Mouse (Mus musculus) thymus, adult 2 months (tissue): ENCODE data around the gene Scamp2. TPM values are rescaled to one million over a fixed set of nuclear protein-coding genes. Genes with fewer than 3 reads are reported as not detected.

Experiments used
- DNase-seq: peaks from one replicate; pipeline ENCODE4 v3.0.0; 2021
- H3K27ac ChIP-seq: fragments of 200-500 bp; 2 replicates; pipeline ENCODE4 v1.5.1; 2012; ENCODE audit warnings: low read length, control low read depth; ENCODE audit not compliant: control insufficient read depth, insufficient read depth
- H3K27me3 ChIP-seq: fragments of 200-500 bp; 2 replicates; pipeline ENCODE4 v1.6.1; 2012; ENCODE audit warnings: mild to moderate bottlenecking, low read length, moderate library complexity, mixed read lengths; ENCODE audit not compliant: control insufficient read depth, insufficient read depth
- H3K36me3 ChIP-seq: fragments of 200-500 bp; 2 replicates; pipeline ENCODE4 v1.6.1; 2012; ENCODE audit warnings: mild to moderate bottlenecking, low read length, moderate library complexity; ENCODE audit not compliant: control insufficient read depth, insufficient read depth
- H3K4me1 ChIP-seq: fragments of 200-500 bp; replicated peaks from 2 replicates; pipeline ENCODE4 v1.6.1; 2012; ENCODE audit warnings: low read length; ENCODE audit not compliant: control insufficient read depth, insufficient read depth
- H3K4me3 ChIP-seq: fragments of 200-500 bp; 2 replicates; pipeline ENCODE4 v1.5.1; 2012; ENCODE audit warnings: mild to moderate bottlenecking, low read length, control low read depth, moderate library complexity; ENCODE audit not compliant: control insufficient read depth, insufficient read depth
- CTCF ChIP-seq: fragments of 200-500 bp; IDR thresholded peaks from 2 replicates; pipeline ENCODE4 v1.5.1; 2012; ENCODE audit warnings: mild to moderate bottlenecking, control low read depth, low read length, moderate library complexity, borderline replicate concordance; ENCODE audit not compliant: control insufficient read depth, poor library complexity, insufficient read depth; ENCODE audit errors: extremely low read depth
- POLR2A ChIP-seq: fragments of 200-500 bp; IDR thresholded peaks from 2 replicates; pipeline ENCODE4 v1.6.1; 2012; ENCODE audit warnings: mild to moderate bottlenecking, low read length, control low read depth, moderate library complexity; ENCODE audit not compliant: control insufficient read depth, poor library complexity, insufficient read depth; ENCODE audit errors: extremely low read depth
- WGBS: fragments of 180-500 bp; shearing (Covaris S2); methylation state at CpG from one replicate; pipeline ENCODE4 v1.1.7; 2018; 5-methylcytosine and 5-hydroxymethylcytosine counted together
- polyA plus RNA-seq: library from polyadenylated mRNA; depleted of rRNA; stranded (reverse); fragments of >200 nt; gene quantifications from 2 replicates; pipeline ENCODE4 v1.2.3, GENCODE M21; 2012

Scamp2 gene
- polyA plus RNA-seq, 1 experiment = 134 TPM

DNA sequence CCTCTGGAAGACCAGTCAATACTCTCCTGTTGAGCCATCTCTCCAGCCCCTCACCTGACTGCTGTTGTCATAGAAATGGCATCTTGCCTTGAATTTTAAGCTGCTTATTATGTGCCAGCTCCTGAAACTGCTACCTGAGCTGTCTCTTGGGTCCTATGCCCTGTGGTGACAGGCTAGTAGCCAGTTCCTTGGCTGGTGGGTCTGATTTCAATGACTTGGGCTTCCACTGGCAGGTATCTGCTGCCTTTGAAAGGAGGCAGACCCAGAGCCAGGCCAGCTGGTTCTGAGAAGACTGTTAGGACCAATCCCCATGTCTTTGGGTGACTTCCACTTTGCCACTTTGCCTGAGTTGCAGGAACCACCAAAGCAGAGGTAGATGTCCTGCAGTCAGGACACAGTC, 13.7 kb downstream of the Scamp2 start:
- Histone ChIP-seq H3K27me3 (no peaks in the 10 kb centered on the region), H3K4me1 (peaks cover 9% of the 10 kb centered on the region), H3K27ac (no peak overlapping the region), H3K4me3 (no peak overlapping the region), H3K36me3 (peaks cover 18% of the 10 kb centered on the region)
- TF ChIP-seq CTCF (no peak), POLR2A (no peak)
- DNase-seq = no peak

DNA sequence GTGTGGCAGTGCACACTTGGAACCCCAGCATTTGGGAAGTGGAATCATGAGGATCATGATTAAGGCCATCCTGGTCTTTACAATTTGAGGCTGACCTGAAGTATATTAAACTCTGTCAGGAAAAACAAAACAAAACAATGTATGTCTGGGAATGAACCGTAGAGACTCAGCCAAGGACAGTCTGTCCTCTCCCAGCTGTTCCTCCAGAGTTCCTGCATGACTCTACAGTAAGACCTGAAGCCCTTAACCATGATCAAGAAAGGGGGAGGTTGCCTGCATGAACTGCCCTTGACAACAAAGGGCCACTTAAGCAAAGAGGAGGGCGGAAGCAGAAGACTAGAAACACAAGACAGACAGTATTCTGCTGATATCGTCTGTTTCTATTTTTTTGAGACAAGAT, 14.8 kb downstream of the Scamp2 start:
- no peak for TF ChIP-seq POLR2A
- TF ChIP-seq CTCF = no peak
- peaks cover 22% of the 10 kb centered on the region for H3K36me3 ChIP-seq
- H3K27ac ChIP-seq = no peak overlapping the region
- no peak overlapping the region for H3K4me3 ChIP-seq
- DNase-seq = no peak
- no peaks in the 10 kb centered on the region for H3K27me3 ChIP-seq
- peaks cover 9% of the 10 kb centered on the region for H3K4me1 ChIP-seq
- 95% methylated on average over 3 of the region's 3 CpGs for WGBS

GRCm38 (mm10) chr9:57577144-57577849, 16.6 kb downstream of the Scamp2 start:
- Histone ChIP-seq H3K36me3 (peaks cover 36% of the 10 kb centered on the region), H3K27ac (no peak overlapping the region), H3K4me1 (peaks cover 9% of the 10 kb centered on the region), H3K27me3 (no peaks in the 10 kb centered on the region), H3K4me3 (no peak overlapping the region)
- no peak for DNase-seq
- no peak for TF ChIP-seq CTCF
- TF ChIP-seq POLR2A = no peak
- WGBS = 24% methylated on average over 6 of the region's 6 CpGs

DNA sequence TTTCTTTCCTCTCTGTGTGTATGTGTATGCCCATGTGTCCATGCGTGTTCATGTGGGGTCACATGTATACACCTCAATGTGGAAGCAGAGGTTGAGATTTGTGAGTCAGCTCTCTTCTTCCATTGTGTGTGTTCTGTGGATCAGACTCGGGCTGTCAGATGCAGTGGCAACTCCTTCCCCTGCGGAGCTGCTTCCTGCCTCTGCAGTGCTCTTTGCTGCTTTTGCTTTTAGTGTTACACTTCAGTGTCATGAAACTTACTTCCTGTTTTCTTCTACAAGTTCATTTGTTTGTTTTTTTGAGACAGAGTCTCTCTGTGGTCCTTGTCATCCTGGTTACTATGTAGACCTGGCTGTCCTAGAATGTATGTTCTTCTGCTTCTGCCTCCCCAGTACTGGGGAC, 24.2 kb downstream of the Scamp2 start:
- Histone ChIP-seq H3K27me3 (no peaks in the 10 kb centered on the region), H3K36me3 (peaks cover 36% of the 10 kb centered on the region), H3K4me1 (peaks cover 6% of the 10 kb centered on the region), H3K27ac (no peak overlapping the region), H3K4me3 (no peak overlapping the region)
- 79% methylated on average over 3 of the region's 3 CpGs for WGBS
- no peak for DNase-seq
- TF ChIP-seq CTCF (no peak), POLR2A (no peak)

DNA sequence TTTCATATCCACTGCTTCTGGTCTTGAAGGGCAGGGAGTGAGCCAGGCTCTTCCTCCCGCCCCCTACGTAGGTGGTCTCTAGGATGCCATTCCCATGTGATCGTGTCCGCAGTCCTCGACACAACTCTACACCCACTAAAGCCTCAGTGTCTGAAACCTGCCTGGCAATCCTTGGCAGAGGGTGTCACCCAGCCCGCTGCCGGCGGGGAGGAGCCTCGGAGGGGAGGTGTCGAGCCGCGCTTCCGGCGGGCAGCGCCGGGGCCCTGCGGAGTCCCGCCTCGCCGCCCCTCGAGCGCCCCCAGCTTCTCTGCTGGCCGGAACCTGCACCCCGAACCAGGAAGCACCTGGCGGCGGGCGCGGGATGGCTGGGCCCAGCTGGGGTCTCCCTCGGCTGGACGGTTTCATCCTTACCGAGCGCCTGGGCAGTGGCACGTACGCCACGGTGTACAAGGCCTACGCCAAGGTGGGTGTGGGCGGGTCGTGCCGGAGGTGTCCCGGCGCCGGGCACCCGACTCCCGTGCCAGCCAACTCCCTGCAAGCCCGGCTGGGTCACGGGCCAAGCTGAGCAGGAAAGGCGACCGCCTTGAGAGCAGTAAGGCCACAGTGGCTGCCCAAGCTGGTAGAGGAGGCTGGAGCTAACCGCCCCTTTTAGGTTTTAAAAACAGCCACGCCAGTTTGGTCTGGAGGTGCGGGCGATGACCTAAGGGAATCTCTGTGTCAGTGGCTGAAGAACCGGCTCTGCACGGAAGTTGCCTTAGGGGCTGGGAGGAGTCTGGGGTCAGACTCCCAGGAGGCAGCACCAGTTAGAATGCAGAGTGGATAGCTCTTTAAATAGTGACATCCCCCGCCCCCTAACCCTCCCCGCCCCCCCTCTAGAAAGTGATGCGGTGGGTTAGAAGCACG, 28.7 kb downstream of the Scamp2 start, which contains the start of gene Ulk3:
Gene Ulk3 (plus strand): TSS at position 229 of the 903 bp plus-strand sequence.
- WGBS = under 1% methylated on average over 58 of the region's 58 CpGs
- H3K27ac ChIP-seq = peak within 1 kb of the TSS; percentile 32
- peaks cover 8% of the 10 kb centered on the region for H3K36me3 ChIP-seq
- TF ChIP-seq CTCF = peak; percentile 68; the same call in 1 of the 2 replicates
- peak; percentile 83 for TF ChIP-seq POLR2A
- peak; percentile 90 for DNase-seq
- peak within 1 kb of the TSS; percentile 97 for H3K4me3 ChIP-seq
- peaks cover 13% of the 10 kb centered on the region for H3K4me1 ChIP-seq
- no peaks in the 10 kb centered on the region for H3K27me3 ChIP-seq

GRCm38 (mm10) chr9:57590726-57591125, 30.0 kb downstream of the Scamp2 start:
- 77% methylated on average over 5 of the region's 5 CpGs for WGBS
- Histone ChIP-seq H3K4me1 (peaks cover 13% of the 10 kb centered on the region), H3K27me3 (no peaks in the 10 kb centered on the region), H3K4me3 (no peak overlapping the region), H3K27ac (no peak overlapping the region), H3K36me3 (peaks cover 16% of the 10 kb centered on the region)
- no peak for DNase-seq
- TF ChIP-seq POLR2A (no peak), CTCF (no peak)
